28 mouse cellular contexts compared by ENCODE assay signal in genomic region chr9:123999784-124000183, GRCm38 (mm10). TPM values are rescaled to one million over a fixed set of nuclear protein-coding genes. Genes with fewer than 3 reads are reported as not detected.
DNase-seq lines count a peak whose midpoint lies in the region; ATAC-seq and TF ChIP-seq lines count a peak whose summit lies in the region.
"Had no signal": no experiment of that assay in that cellular context is flagged by ENCODE, and none has a peak within 500 bp of the region (broad histone marks: within the 10 kb centered on the region; RNA-seq: fewer than 3 reads in every experiment).

No protein-coding gene starts in this region.

- TF ChIP-seq POLR2A in liver, adult 2 months (IDR thresholded peaks at IDR 0.05; ENCODE audit: extremely low read depth, insufficient read depth, low read length): no peak

- H3K4me2 ChIP-seq in liver, embryonic 11.5 days: no peak overlapping the region
- H3K4me2 ChIP-seq in intestine, embryonic 15.5 days (replicated peaks): no peak overlapping the region
- H3K4me2 ChIP-seq in intestine, postnatal 0 days (replicated peaks; ENCODE audit: low read depth): no peak overlapping the region
- no peak overlapping the region for H3K4me2 ChIP-seq in hindbrain, embryonic 16.5 days (ENCODE audit: low read length)
- H3K4me2 ChIP-seq: embryonic facial prominence, embryonic 13.5 days; embryonic facial prominence, embryonic 15.5 days; forebrain, embryonic 12.5 days had no signal

- no peak overlapping the region for H3K4me3 ChIP-seq in liver, adult 2 months (ENCODE audit: insufficient read depth, low read depth, low read length)
- no peak overlapping the region for H3K4me3 ChIP-seq in liver, embryonic 11.5 days (ENCODE audit: low read depth, low read length)
- H3K4me3 ChIP-seq in intestine, embryonic 15.5 days (replicated peaks): no peak overlapping the region
- H3K4me3 ChIP-seq in intestine, postnatal 0 days (ENCODE audit: low read depth, low read length): no peak overlapping the region
- no peak overlapping the region for H3K4me3 ChIP-seq in hindbrain, embryonic 16.5 days (ENCODE audit: low read length)
- no peak overlapping the region for H3K4me3 ChIP-seq in layer of hippocampus, adult 2 months
- H3K4me3 ChIP-seq: embryonic facial prominence, embryonic 13.5 days; embryonic facial prominence, embryonic 15.5 days; erythroblast, embryonic 14.5 days; forebrain, embryonic 10.5 days; forebrain, embryonic 12.5 days had no signal

- no peak for TF ChIP-seq CTCF in liver, adult 2 months (IDR thresholded peaks at IDR 0.05; ENCODE audit: low read depth, low read length)
- TF ChIP-seq CTCF in intestine, postnatal 0 days (IDR thresholded peaks at IDR 0.05; ENCODE audit: low read depth): no peak
- TF ChIP-seq CTCF in layer of hippocampus, adult 2 months (conservative IDR thresholded peaks at IDR 0.05): no peak

- no peaks in the 10 kb centered on the region for H3K36me3 ChIP-seq in liver, adult 2 months (ENCODE audit: control insufficient read depth, insufficient read depth, low read length)
- H3K36me3 ChIP-seq in liver, embryonic 11.5 days (ENCODE audit: control insufficient read depth, insufficient read depth, low read length): no peaks in the 10 kb centered on the region
- H3K36me3 ChIP-seq in intestine, embryonic 15.5 days: no peaks in the 10 kb centered on the region
- H3K36me3 ChIP-seq in intestine, postnatal 0 days (ENCODE audit: control insufficient read depth, insufficient read depth): no peaks in the 10 kb centered on the region
- H3K36me3 ChIP-seq in hindbrain, embryonic 16.5 days (ENCODE audit: control insufficient read depth, insufficient read depth, low read length): no peaks in the 10 kb centered on the region
- H3K36me3 ChIP-seq: embryonic facial prominence, embryonic 13.5 days; embryonic facial prominence, embryonic 15.5 days; forebrain, embryonic 10.5 days; forebrain, embryonic 12.5 days had no signal

- no peaks in the 10 kb centered on the region for H3K27me3 ChIP-seq in liver, adult 2 months (ENCODE audit: control insufficient read depth, insufficient read depth, low read length)
- no peaks in the 10 kb centered on the region for H3K27me3 ChIP-seq in liver, embryonic 11.5 days (replicated peaks; ENCODE audit: control insufficient read depth, insufficient read depth, low read length)
- H3K27me3 ChIP-seq in intestine, embryonic 15.5 days (replicated peaks): no peaks in the 10 kb centered on the region
- H3K27me3 ChIP-seq in intestine, postnatal 0 days (replicated peaks; ENCODE audit: control insufficient read depth, insufficient read depth, low read length): no peaks in the 10 kb centered on the region
- no peaks in the 10 kb centered on the region for H3K27me3 ChIP-seq in hindbrain, embryonic 16.5 days (replicated peaks; ENCODE audit: control insufficient read depth, insufficient read depth, low read length)
- H3K27me3 ChIP-seq: embryonic facial prominence, embryonic 13.5 days; embryonic facial prominence, embryonic 15.5 days; forebrain, embryonic 12.5 days had no signal

- H3K27ac ChIP-seq in liver, adult 2 months (replicated peaks; ENCODE audit: insufficient read depth, low read depth, low read length): no peak overlapping the region
- no peak overlapping the region for H3K27ac ChIP-seq in liver, embryonic 11.5 days (ENCODE audit: low read depth, low read length)
- H3K27ac ChIP-seq in intestine, embryonic 15.5 days: no peak overlapping the region
- H3K27ac ChIP-seq in intestine, postnatal 0 days (ENCODE audit: low read depth, low read length): no peak overlapping the region
- no peak overlapping the region for H3K27ac ChIP-seq in hindbrain, embryonic 16.5 days (ENCODE audit: low read depth, low read length)
- H3K27ac ChIP-seq in layer of hippocampus, adult 2 months: no peak overlapping the region
- H3K27ac ChIP-seq: embryonic facial prominence, embryonic 13.5 days; embryonic facial prominence, embryonic 15.5 days; forebrain, embryonic 10.5 days; forebrain, embryonic 12.5 days had no signal

- WGBS in liver, adult 2 months: 20% methylated on average over 2 of the region's 2 CpGs
- WGBS in liver, embryonic 11.5 days: 58% methylated on average over 2 of the region's 2 CpGs
- WGBS in intestine, embryonic 15.5 days: 67% methylated on average over 2 of the region's 2 CpGs
- WGBS in intestine, postnatal 0 days: 37% methylated on average over 2 of the region's 2 CpGs
- 93% methylated on average over 2 of the region's 2 CpGs for WGBS in hindbrain, embryonic 16.5 days

- DNase-seq in liver, adult 2 months (ENCODE audit: extremely low read depth, low read depth, low spot score): peak; percentile 17
- DNase-seq in liver, embryonic 11.5 days (ENCODE audit: low spot score): no peak
- no peak for DNase-seq in natural killer cell, adult 2 months (ENCODE audit: low spot score in 2 of 2)
- no peak for DNase-seq in layer of hippocampus, adult 2 months (ENCODE audit: low spot score in 2 of 2)
- DNase-seq: adrenal gland, adult 2 months; adrenal gland, postnatal 14 days; adrenal gland, postnatal 36 days; cerebellum, adult 11 months; cerebellum, adult 2 months; cerebellum, adult 9-10 months; cerebellum, postnatal 10 days; cerebellum, postnatal 25 days had no signal

- no peaks in the 10 kb centered on the region; the same call in 1 of the 2 replicates for H3K4me1 ChIP-seq in liver, adult 2 months (ENCODE audit: control insufficient read depth, insufficient read depth, low read length)
- H3K4me1 ChIP-seq in liver, embryonic 11.5 days (replicated peaks; ENCODE audit: control insufficient read depth, insufficient read depth, low read length): peaks cover 4% of the 10 kb centered on the region; the same call in 1 of the 2 replicates
- H3K4me1 ChIP-seq in intestine, embryonic 15.5 days (replicated peaks): no peaks in the 10 kb centered on the region
- no peaks in the 10 kb centered on the region for H3K4me1 ChIP-seq in intestine, postnatal 0 days (replicated peaks; ENCODE audit: control insufficient read depth, insufficient read depth, low read length)
- H3K4me1 ChIP-seq in hindbrain, embryonic 16.5 days (ENCODE audit: control insufficient read depth, insufficient read depth, low read depth, low read length): no peaks in the 10 kb centered on the region
- H3K4me1 ChIP-seq: embryonic facial prominence, embryonic 13.5 days; embryonic facial prominence, embryonic 15.5 days; forebrain, embryonic 10.5 days; forebrain, embryonic 12.5 days had no signal

- ATAC-seq in liver, embryonic 11.5 days (replicated peaks; ENCODE audit: low FRiP score): no peak; the same call in 1 of the 2 replicates
- peak; percentile 87 for ATAC-seq in intestine, embryonic 15.5 days
- peak; percentile 93 for ATAC-seq in intestine, postnatal 0 days
- peak; percentile 56; the same call in 1 of the 2 replicates for ATAC-seq in megakaryocyte, adult 5-6 weeks (ENCODE audit: poor library complexity, severe bottlenecking)
- no peak for ATAC-seq in hindbrain, embryonic 16.5 days
- ATAC-seq: forebrain, embryonic 14.5 days; forebrain, embryonic 16.5 days had no signal

- H3K9me3 ChIP-seq in liver, embryonic 11.5 days (ENCODE audit: control insufficient read depth, low read length): no peaks in the 10 kb centered on the region
- H3K9me3 ChIP-seq in intestine, embryonic 15.5 days: no peaks in the 10 kb centered on the region
- H3K9me3 ChIP-seq in intestine, postnatal 0 days (ENCODE audit: control insufficient read depth): no peaks in the 10 kb centered on the region
- H3K9me3 ChIP-seq in hindbrain, embryonic 16.5 days (ENCODE audit: control insufficient read depth, low read length): no peaks in the 10 kb centered on the region
- H3K9me3 ChIP-seq: embryonic facial prominence, embryonic 13.5 days; embryonic facial prominence, embryonic 15.5 days; forebrain, embryonic 10.5 days; forebrain, embryonic 12.5 days had no signal

- no peaks in the 10 kb centered on the region for H3K79me2 ChIP-seq in liver, adult 2 months (ENCODE audit: control insufficient read depth, insufficient read depth, low read length)

- no peak overlapping the region for H3K9ac ChIP-seq in liver, adult 2 months (ENCODE audit: low read depth, low read length)
- no peak overlapping the region for H3K9ac ChIP-seq in liver, embryonic 11.5 days (ENCODE audit: low read depth, low read length)
- H3K9ac ChIP-seq in intestine, embryonic 15.5 days: no peak overlapping the region
- no peak overlapping the region for H3K9ac ChIP-seq in intestine, postnatal 0 days (ENCODE audit: low read depth, low read length)
- no peak overlapping the region for H3K9ac ChIP-seq in hindbrain, embryonic 16.5 days (ENCODE audit: low read depth, low read length)
- H3K9ac ChIP-seq: embryonic facial prominence, embryonic 13.5 days; embryonic facial prominence, embryonic 15.5 days; forebrain, embryonic 12.5 days had no signal

RNA-seq across cellular contexts. Expression of gene Ccr1l1, which starts 21.6 kb away (rescaled TPM):
- not detected in 2 replicates for total RNA-seq in liver, adult 2 months (2014; rRNA removed)
- 0.12 TPM in 1 of 2 replicates, not detected in the other for polyA plus RNA-seq in liver, adult 2 months (2012; rRNA removed)
- polyA plus RNA-seq in liver, embryonic 11.5 days (2014; fragmentation: Nextera tagmentation; extraction: Ambion mirVana): not detected in 2 replicates
- polyA plus RNA-seq in intestine, embryonic 15.5 days (2015; fragmentation: Nextera tagmentation; extraction: Ambion mirVana): 0.24 TPM in 1 of 2 replicates, not detected in the other
- polyA plus RNA-seq in intestine, postnatal 0 days (2015; fragmentation: Nextera tagmentation; extraction: Ambion mirVana): not detected in 2 replicates
- total RNA-seq in megakaryocyte, adult 5-6 weeks (2015): 0.23 and 1.0 TPM in 2 replicates
- total RNA-seq in megakaryocyte, adult 5-6 weeks (2017): 0.33 TPM in 1 of 2 replicates, not detected in the other
- polyA plus RNA-seq in hindbrain, embryonic 16.5 days (2015; fragmentation: Nextera tagmentation; extraction: Ambion mirVana): not detected in 2 replicates
- not detected for total RNA-seq in layer of hippocampus, adult 2 months (2021)
- total RNA-seq: adrenal gland, adult 2 months; adrenal gland, postnatal 14 days; adrenal gland, postnatal 36 days; ES-E14; MEL had no signal
- polyA plus RNA-seq: adrenal gland, adult 2 months; brain, embryonic 14.5 days; C2C12; cerebellum, adult 2 months; embryonic facial prominence, embryonic 11.5 days; embryonic facial prominence, embryonic 13.5 days; embryonic facial prominence, embryonic 15.5 days; erythroblast, embryonic 14.5 days; forebrain, embryonic 10.5 days; forebrain, embryonic 12.5 days; forebrain, embryonic 14.5 days; forebrain, embryonic 16.5 days had no signal

RNA-seq across cellular contexts. Expression of gene Ccr3, which starts 22.0 kb away (rescaled TPM):
- 0.13 and 0.18 TPM in 2 replicates for total RNA-seq in liver, adult 2 months (2014; rRNA removed)
- polyA plus RNA-seq in liver, adult 2 months (2012; rRNA removed): 0.04 and 0.17 TPM in 2 replicates
- 0.04 and 0.05 TPM in 2 replicates for polyA plus RNA-seq in liver, embryonic 11.5 days (2014; fragmentation: Nextera tagmentation; extraction: Ambion mirVana)
- polyA plus RNA-seq in intestine, embryonic 15.5 days (2015; fragmentation: Nextera tagmentation; extraction: Ambion mirVana): 0.10 TPM in 1 of 2 replicates, not detected in the other
- polyA plus RNA-seq in intestine, postnatal 0 days (2015; fragmentation: Nextera tagmentation; extraction: Ambion mirVana): 0.05 and 0.10 TPM in 2 replicates
- total RNA-seq in megakaryocyte, adult 5-6 weeks (2015): 15.1 and 20.7 TPM in 2 replicates
- 22.2 and 28.5 TPM in 2 replicates for total RNA-seq in megakaryocyte, adult 5-6 weeks (2017)
- not detected in 2 replicates for polyA plus RNA-seq in hindbrain, embryonic 16.5 days (2015; fragmentation: Nextera tagmentation; extraction: Ambion mirVana)
- total RNA-seq in layer of hippocampus, adult 2 months (2021): not detected
- total RNA-seq: adrenal gland, adult 2 months; ES-E14; MEL had no signal
- polyA plus RNA-seq: adrenal gland, adult 2 months; C2C12; cerebellum, adult 2 months; embryonic facial prominence, embryonic 11.5 days; erythroblast, embryonic 14.5 days; forebrain, embryonic 10.5 days; forebrain, embryonic 12.5 days; forebrain, embryonic 14.5 days; forebrain, embryonic 16.5 days had no signal

RNA-seq across cellular contexts. Expression of gene Ccr1, which starts 31.3 kb away (rescaled TPM):
- under 0.01 and 0.20 TPM in 2 replicates for total RNA-seq in liver, adult 2 months (2014; rRNA removed)
- 0.04 TPM in 1 of 2 replicates, not detected in the other for polyA plus RNA-seq in liver, adult 2 months (2012; rRNA removed)
- polyA plus RNA-seq in liver, embryonic 11.5 days (2014; fragmentation: Nextera tagmentation; extraction: Ambion mirVana): 1.9 and 2.0 TPM in 2 replicates
- 3.3 and 3.7 TPM in 2 replicates for polyA plus RNA-seq in intestine, embryonic 15.5 days (2015; fragmentation: Nextera tagmentation; extraction: Ambion mirVana)
- 4.4 and 4.9 TPM in 2 replicates for polyA plus RNA-seq in intestine, postnatal 0 days (2015; fragmentation: Nextera tagmentation; extraction: Ambion mirVana)
- 119 and 127 TPM in 2 replicates for total RNA-seq in megakaryocyte, adult 5-6 weeks (2015)
- total RNA-seq in megakaryocyte, adult 5-6 weeks (2017): 94.4 and 94.8 TPM in 2 replicates
- polyA plus RNA-seq in hindbrain, embryonic 16.5 days (2015; fragmentation: Nextera tagmentation; extraction: Ambion mirVana): 0.70 and 0.76 TPM in 2 replicates
- total RNA-seq in layer of hippocampus, adult 2 months (2021): under 1 TPM in 1 of 2 experiments, not detected in 1; 0.46 TPM
- total RNA-seq: ES-E14, MEL had no signal
- polyA plus RNA-seq: erythroblast, embryonic 14.5 days had no signal

Comparison
In these comparisons a context has a peak if more than half of its experiments do, and no peak if none do; other contexts are left out.
1. ATAC-seq: peak in intestine, embryonic 15.5 days (single experiment), intestine, postnatal 0 days (single experiment) and megakaryocyte, adult 5-6 weeks (single experiment); none in liver, embryonic 11.5 days (single experiment) and hindbrain, embryonic 16.5 days (single experiment).